Mouse (Mus musculus) liver, embryonic 14.5 days (tissue): ENCODE measurements around the gene Supt4a. TPM values are rescaled to one million over a fixed set of nuclear protein-coding genes. Genes with fewer than 3 reads are reported as not detected.

Source experiments
- ATAC-seq: fragments of 200-750 bp; cut with Nextera tagmentation; 2 replicates; pipeline ENCODE4 v1.8.0; 2017; ENCODE audit warnings: moderate number of reproducible peaks, mild to moderate bottlenecking, moderate library complexity; ENCODE audit not compliant: insufficient read depth
- DNase-seq, 3 experiments: peaks; one replicate each; pipeline ENCODE4 v3.0.0-alpha.2; 2012 to 2013; ENCODE audit warnings: low read depth in 3 of 3, low spot score in 3 of 3
- H3K27ac ChIP-seq: fragments of 300-500 bp; sonication (generic); 2 replicates; pipeline ENCODE4 v1.5.1; 2014; ENCODE audit warnings: moderate library complexity, mild to moderate bottlenecking, control low read depth, inconsistent platforms
- H3K27me3 ChIP-seq: fragments of 300-500 bp; sonication (generic); 2 replicates; pipeline ENCODE4 v1.6.1; 2014; ENCODE audit warnings: mild to moderate bottlenecking, low read length, moderate library complexity; ENCODE audit not compliant: control insufficient read depth, insufficient read depth
- H3K36me3 ChIP-seq: fragments of 300-500 bp; sonication (generic); replicated peaks from 2 replicates; pipeline ENCODE4 v1.6.1; 2014; ENCODE audit warnings: low read depth; ENCODE audit not compliant: control insufficient read depth, insufficient read depth
- H3K4me1 ChIP-seq, 2 experiments: fragments of 200-500 bp in 1 of 2; fragments of 300-500 bp in 1 of 2; sonication (generic) in 1 of 2; replicated peaks; 2 replicates each; pipeline ENCODE4 v1.6.1; 2012 to 2014; ENCODE audit warnings: antibody characterized with exemption in 1 of 2, inconsistent platforms in 1 of 2, low read length in 1 of 2; ENCODE audit not compliant: control insufficient read depth in 2 of 2, insufficient read depth in 2 of 2
- H3K4me2 ChIP-seq: fragments of 300-500 bp; sonication (generic); 2 replicates; pipeline ENCODE4 v1.6.1; 2014; ENCODE audit warnings: low read depth, mild to moderate bottlenecking, control low read depth, moderate library complexity
- H3K4me3 ChIP-seq, 2 experiments: fragments of 200-500 bp in 1 of 2; fragments of 300-500 bp in 1 of 2; sonication (generic) in 1 of 2; 2 replicates each; pipeline ENCODE4 v1.5.1; 2012 to 2014; ENCODE audit warnings: low read depth in 2 of 2, low read length in 2 of 2, mild to moderate bottlenecking in 2 of 2, control low read depth in 1 of 2, inconsistent platforms in 1 of 2, moderate library complexity in 1 of 2; ENCODE audit not compliant: insufficient read depth in 1 of 2
- H3K9ac ChIP-seq: fragments of 300-500 bp; sonication (generic); replicated peaks from 2 replicates; pipeline ENCODE4 v1.6.1; 2014; ENCODE audit warnings: mild to moderate bottlenecking, control low read depth, moderate library complexity
- H3K9me3 ChIP-seq: fragments of 300-500 bp; sonication (generic); 2 replicates; pipeline ENCODE4 v1.6.1; 2016; ENCODE audit warnings: low read length, mixed read lengths; ENCODE audit not compliant: control insufficient read depth
- CTCF ChIP-seq: IDR thresholded peaks from 2 replicates; pipeline ENCODE4 v1.5.1; 2016; ENCODE audit warnings: antibody characterized with exemption, low read depth, control low read depth
- EP300 ChIP-seq: IDR thresholded peaks from 2 replicates; pipeline ENCODE4 v1.6.1; 2016; ENCODE audit warnings: antibody characterized with exemption, low read depth
- WGBS: fragments of 180-500 bp; shearing (Covaris S2); extraction: QIAGEN DNeasy Blood & Tissue Kit; methylation state at CpG from one replicate; pipeline ENCODE4 v1.1.7; 2014; ENCODE audit not compliant: insufficient replicate concordance; 5-methylcytosine and 5-hydroxymethylcytosine counted together
- polyA plus RNA-seq, 2 experiments: library from polyadenylated mRNA; depleted of rRNA in 1 of 2; stranded (reverse) in 1 of 2; unstranded in 1 of 2; fragments of >200 nt; fragmentation: Nextera tagmentation in 1 of 2; extraction: Ambion mirVana in 1 of 2; gene quantifications; 2 replicates each; pipeline versions ENCODE4 v1.2.1 to v1.2.3; 2012 to 2014

Gene Supt4a
- polyA plus RNA-seq, 2 experiments = 111 to 211 TPM

GRCm38 (mm10) chr11:87712188-87712587 lies 25.2 kb upstream of the Supt4a start:
- ATAC-seq (no peak), DNase-seq (no peak)
- Histone ChIP-seq H3K9ac (no peak overlapping the region), H3K4me1 (peaks cover 27 to 50% of the 10 kb centered on the region in 2 experiments), H3K36me3 (no peaks in the 10 kb centered on the region), H3K27ac (no peak overlapping the region), H3K27me3 (no peaks in the 10 kb centered on the region), H3K4me2 (no peak overlapping the region), H3K9me3 (no peaks in the 10 kb centered on the region), H3K4me3 (no peak overlapping the region)
- TF ChIP-seq CTCF (no peak), EP300 (no peak)
- 26% methylated on average over 4 of the region's 4 CpGs for WGBS

DNA sequence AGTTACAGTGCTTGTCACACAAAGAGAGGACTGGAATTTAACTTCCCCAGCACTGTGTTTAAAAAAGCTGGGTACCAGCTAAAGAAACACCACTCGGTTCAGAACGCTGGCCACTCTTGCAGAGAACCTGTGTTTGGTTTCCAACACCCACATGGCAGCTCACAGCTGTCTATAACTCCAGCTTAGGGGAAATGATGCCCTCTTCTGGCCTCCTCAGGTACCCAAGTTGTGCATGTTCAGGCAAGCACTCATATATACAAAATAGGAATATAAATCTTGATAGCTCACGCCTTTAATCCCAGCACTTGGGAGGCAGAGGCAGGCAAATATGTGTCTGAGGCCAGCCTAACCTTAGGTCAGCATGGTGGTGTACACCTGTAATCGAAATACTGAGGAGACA lies 21.4 kb upstream of the Supt4a start:
- Histone ChIP-seq H3K27ac (no peak overlapping the region), H3K4me1 (peaks cover 8 to 22% of the 10 kb centered on the region in 2 experiments), H3K9me3 (no peaks in the 10 kb centered on the region), H3K4me2 (no peak overlapping the region), H3K36me3 (no peaks in the 10 kb centered on the region), H3K9ac (no peak overlapping the region), H3K4me3 (no peak overlapping the region), H3K27me3 (no peaks in the 10 kb centered on the region)
- ATAC-seq (no peak), DNase-seq (no peak)
- whole genome bisulfite sequencing = 78% methylated on average over 4 of the region's 4 CpGs
- TF ChIP-seq CTCF (peak; percentile 53), EP300 (no peak)

DNA sequence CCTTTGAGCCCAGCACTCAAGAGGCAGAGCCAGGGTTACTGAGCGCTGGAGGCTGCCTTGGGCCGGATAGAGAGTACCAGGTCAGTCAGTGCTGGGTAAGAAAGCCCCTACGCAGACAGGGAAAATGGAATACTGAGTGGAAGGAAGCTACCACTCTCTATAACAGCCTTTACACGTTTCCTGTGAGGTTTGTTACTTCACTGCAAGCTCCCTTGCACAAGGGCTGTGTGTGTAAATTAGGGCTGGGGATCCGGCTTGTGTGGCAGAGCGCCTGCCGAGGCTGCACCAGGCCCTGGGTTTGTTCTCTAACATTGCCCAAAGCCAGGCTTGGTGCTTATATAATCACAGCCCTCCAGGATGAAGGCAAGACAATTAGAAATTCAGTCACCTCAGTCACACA lies 17.8 kb upstream of the Supt4a start:
- H3K27me3 ChIP-seq = no peaks in the 10 kb centered on the region
- H3K4me3 ChIP-seq = no peak overlapping the region
- H3K36me3 ChIP-seq = no peaks in the 10 kb centered on the region
- TF ChIP-seq CTCF (no peak), EP300 (no peak)
- no peak overlapping the region for H3K27ac ChIP-seq
- WGBS = 70% methylated on average over 7 of the region's 7 CpGs
- ATAC-seq (no peak), DNase-seq (no peak)
- peaks cover 0 to 9% of the 10 kb centered on the region in 2 experiments; a peak in 3 of 4 replicates for H3K4me1 ChIP-seq
- no peak overlapping the region for H3K4me2 ChIP-seq
- H3K9ac ChIP-seq = no peak overlapping the region
- H3K9me3 ChIP-seq = no peaks in the 10 kb centered on the region

- H3K4me3 ChIP-seq = no peak overlapping the region
- ATAC-seq (no peak), DNase-seq (no peak)
- TF ChIP-seq CTCF (peak; percentile 43), EP300 (no peak)
- H3K9me3 ChIP-seq = no peaks in the 10 kb centered on the region
- H3K4me2 ChIP-seq = no peak overlapping the region
- no peaks in the 10 kb centered on the region for H3K27me3 ChIP-seq
- no peak overlapping the region for H3K9ac ChIP-seq
- H3K27ac ChIP-seq = no peak overlapping the region
- H3K4me1 ChIP-seq = peaks cover 8 to 14% of the 10 kb centered on the region in 2 experiments
- H3K36me3 ChIP-seq = no peaks in the 10 kb centered on the region
- 71% methylated on average over 9 of the region's 9 CpGs for WGBS
These were observed 17.0 kb upstream of the Supt4a start for GRCm38 (mm10) chr11:87720324-87720723.

DNA sequence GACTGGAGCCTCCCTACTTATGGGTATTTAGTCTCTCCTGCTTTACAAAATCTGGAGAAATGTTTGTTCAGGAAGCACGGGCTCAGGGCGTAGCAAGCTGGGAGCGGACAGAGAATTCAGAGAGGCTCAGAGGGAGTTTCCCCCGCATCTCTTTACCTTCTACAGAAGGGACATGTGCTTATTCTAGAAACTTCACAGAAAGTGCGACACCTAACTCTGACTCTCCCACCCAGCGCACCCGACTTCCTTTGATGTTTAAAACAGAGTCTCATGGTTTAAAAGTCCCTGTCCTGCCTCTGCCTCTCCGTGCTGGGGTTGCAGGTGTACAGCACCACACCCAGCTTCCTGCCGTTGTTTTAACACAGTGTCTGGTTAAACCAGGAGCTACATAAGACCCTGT lies 16.5 kb upstream of the Supt4a start:
- no peak overlapping the region for H3K27ac ChIP-seq

More for the DNA sequence above, 16.5 kb upstream of the Supt4a start:
- TF ChIP-seq EP300 (no peak), CTCF (no peak)
- Histone ChIP-seq H3K4me2 (no peak overlapping the region), H3K36me3 (no peaks in the 10 kb centered on the region), H3K4me1 (peaks cover 13 to 19% of the 10 kb centered on the region in 2 experiments), H3K9ac (no peak overlapping the region), H3K9me3 (no peaks in the 10 kb centered on the region), H3K4me3 (no peak overlapping the region), H3K27me3 (no peaks in the 10 kb centered on the region)
- ATAC-seq = no peak
- 62% methylated on average over 9 of the region's 9 CpGs for WGBS
- DNase-seq = no peak
